Mouse (Mus musculus): ENCODE results near the gene Spry1.

Spry1 gene

GRCm38 (mm10) chr3:37675056-37675525, 35.3 kb downstream of the Spry1 start:
- DNase-seq, result no peak

- DNase-seq, result no peak
Observed at GRCm38 (mm10) chr3:37676291-37676690, 36.5 kb downstream of the Spry1 start.

- DNase-seq, result no peak
Observed at GRCm38 (mm10) chr3:37686219-37686618, 46.5 kb downstream of the Spry1 start.

- no peak for DNase-seq
Observed at GRCm38 (mm10) chr3:37686751-37687150, 47.0 kb downstream of the Spry1 start.

GRCm38 (mm10) chr3:37687158-37687980, 47.6 kb downstream of the Spry1 start:
- peak; percentile 58 to 72 for DNase-seq

GRCm38 (mm10) chr3:37692945-37693344, 53.2 kb downstream of the Spry1 start:
- no peak for DNase-seq

GRCm38 (mm10) chr3:37693552-37693951, 53.8 kb downstream of the Spry1 start:
- DNase-seq, result no peak
